ENCODE assay signal across 8 mouse cellular contexts in the genomic region with DNA sequence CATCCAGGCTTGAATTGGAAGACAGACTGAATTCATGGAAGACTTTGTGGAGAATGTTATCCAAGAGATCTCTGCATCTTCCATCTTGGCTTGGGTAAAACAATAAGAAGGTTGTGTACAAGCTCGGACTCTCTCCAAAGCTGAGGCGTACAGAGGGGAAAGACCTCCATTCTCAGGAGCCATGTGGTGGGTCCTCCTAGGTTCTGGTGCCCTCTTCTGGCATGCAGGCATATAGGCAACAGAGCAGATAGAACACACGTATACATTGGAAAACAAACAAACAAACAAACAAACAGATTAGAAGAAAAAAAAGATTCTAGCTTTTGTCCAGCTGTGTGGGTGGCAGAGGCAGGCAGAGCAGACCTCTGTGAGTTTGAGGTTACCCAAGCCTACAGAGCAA.
A peak's percentile ranks its signal among the peaks of the same experiment; 100 is the strongest.
DNase-seq lines count a peak whose midpoint lies in the region; ATAC-seq and TF ChIP-seq lines count a peak whose summit lies in the region.

No protein-coding gene starts in this region.

- H3K4me1 ChIP-seq in hindbrain, embryonic 12.5 days, result no peaks in the 10 kb centered on the region
- no peaks in the 10 kb centered on the region for H3K4me1 ChIP-seq in midbrain, embryonic 15.5 days

- H3K36me3 ChIP-seq in hindbrain, embryonic 12.5 days, result no peaks in the 10 kb centered on the region
- H3K36me3 ChIP-seq in midbrain, embryonic 15.5 days (replicated peaks), result no peaks in the 10 kb centered on the region

- H3K4me2 ChIP-seq in hindbrain, embryonic 12.5 days (replicated peaks), result no peak overlapping the region
- H3K4me2 ChIP-seq in midbrain, embryonic 15.5 days, result no peak overlapping the region

- intact Hi-C loops in gastrocnemius, adult 2 months (cut with DNase I), result no loop called here
- intact Hi-C loops in gastrocnemius, postnatal 36 days (cut with DNase I), result no loop called here

- TF ChIP-seq POLR2A in brain, embryonic 14.5 days (IDR thresholded peaks at IDR 0.05; ENCODE audit: borderline replicate concordance, extremely low read depth, insufficient read depth, insufficient read length, poor library complexity, severe bottlenecking), result no peak

- H3K9me3 ChIP-seq in hindbrain, embryonic 12.5 days (replicated peaks), result no peaks in the 10 kb centered on the region
- H3K9me3 ChIP-seq in midbrain, embryonic 15.5 days, result no peaks in the 10 kb centered on the region

- peak; percentile 29; the same call in 1 of the 2 replicates for TF ChIP-seq CTCF in gastrocnemius, adult 2 months (IDR thresholded peaks at IDR 0.05)
- peak; percentile 72 for TF ChIP-seq CTCF in brain, embryonic 14.5 days (IDR thresholded peaks at IDR 0.05; ENCODE audit: borderline replicate concordance, extremely low read depth, insufficient read depth, insufficient read length)

- WGBS in hindbrain, embryonic 12.5 days, result 25% methylated on average over 3 of the region's 3 CpGs
- WGBS in midbrain, embryonic 15.5 days, result 16% methylated on average over 3 of the region's 3 CpGs

- DNase-seq in gastrocnemius, adult 2 months, result no peak
- no peak for DNase-seq in gastrocnemius, postnatal 36 days
- peak; percentile 67 for DNase-seq in 3T3-L1 (ENCODE audit: low read depth, low spot score)
- peak; percentile 77 for DNase-seq in brain, embryonic 14.5 days (ENCODE audit: low read depth)
- DNase-seq in urinary bladder, adult 2 months (ENCODE audit: low spot score), result no peak
- DNase-seq in gastrocnemius, adult 18-20 months (ENCODE audit: low spot score), result no peak

- H3K27me3 ChIP-seq in hindbrain, embryonic 12.5 days, result no peaks in the 10 kb centered on the region
- H3K27me3 ChIP-seq in midbrain, embryonic 15.5 days (replicated peaks), result no peaks in the 10 kb centered on the region

- H3K4me3 ChIP-seq in gastrocnemius, adult 2 months, result no peak overlapping the region
- H3K4me3 ChIP-seq in hindbrain, embryonic 12.5 days, result no peak overlapping the region
- H3K4me3 ChIP-seq in midbrain, embryonic 15.5 days, result no peak overlapping the region

- no peak overlapping the region for H3K27ac ChIP-seq in gastrocnemius, adult 2 months
- no peak overlapping the region for H3K27ac ChIP-seq in hindbrain, embryonic 12.5 days
- H3K27ac ChIP-seq in midbrain, embryonic 15.5 days, result no peak overlapping the region

- peak; percentile 84 for ATAC-seq in hindbrain, embryonic 12.5 days (ENCODE audit: low FRiP score)
- peak; percentile 94 for ATAC-seq in midbrain, embryonic 15.5 days (replicated peaks)

- H3K9ac ChIP-seq in hindbrain, embryonic 12.5 days, result no peak overlapping the region
- H3K9ac ChIP-seq in midbrain, embryonic 15.5 days, result no peak overlapping the region

Comparison
In these comparisons a context has a peak if more than half of its experiments do, and no peak if none do; other contexts are left out.
1. DNase-seq: peak in 3T3-L1 (single experiment) and brain, embryonic 14.5 days (single experiment); none in gastrocnemius, adult 2 months (single experiment), gastrocnemius, postnatal 36 days (0 of 2), urinary bladder, adult 2 months (single experiment) and gastrocnemius, adult 18-20 months (single experiment).